Mouse (Mus musculus): ENCODE results near the gene Diaph3. TPM values are rescaled to one million over a fixed set of nuclear protein-coding genes. Genes with fewer than 3 reads are reported as not detected.

Diaph3 gene
- polyA plus RNA-seq, 1 experiment from 2014 or later = 4.3 TPM

DNA sequence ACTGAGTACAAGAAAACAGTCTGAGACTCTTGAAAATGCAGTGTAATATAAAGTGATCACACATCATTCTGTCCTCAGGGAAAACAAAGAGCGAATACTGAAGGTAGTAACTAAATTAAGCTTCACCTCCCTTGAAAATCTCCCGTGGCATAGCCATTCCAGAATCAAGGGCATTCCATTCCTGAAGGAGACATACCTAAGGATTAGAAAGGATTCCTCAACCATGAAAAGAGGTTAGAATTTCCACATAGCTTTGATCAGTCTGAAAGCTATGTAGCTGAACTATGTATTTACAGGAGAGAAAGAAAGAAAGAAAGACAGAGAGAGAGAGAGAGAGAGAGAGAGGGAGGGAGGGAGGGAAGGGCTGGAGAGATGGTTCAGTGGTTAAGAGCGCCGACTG, 210.3 kb downstream of the Diaph3 start:
- H3K27ac ChIP-seq (replicated peaks; ENCODE audit: low read depth, low read length) = no peak overlapping the region
- no peak for ATAC-seq (ENCODE audit: low FRiP score, low TSS enrichment)
- H3K9ac ChIP-seq (replicated peaks; ENCODE audit: low read length) = no peak overlapping the region
- H3K9me3 ChIP-seq (ENCODE audit: control insufficient read depth, low read length) = no peaks in the 10 kb centered on the region
- DNase-seq = no peak
- no peak overlapping the region for H3K4me2 ChIP-seq (ENCODE audit: low read length)
- H3K4me1 ChIP-seq (ENCODE audit: control insufficient read depth, insufficient read depth, low read length) = no peaks in the 10 kb centered on the region
- no peaks in the 10 kb centered on the region for H3K27me3 ChIP-seq (ENCODE audit: control insufficient read depth, insufficient read depth, low read length)
- WGBS = 75% methylated on average over 4 of the region's 4 CpGs
- H3K36me3 ChIP-seq (ENCODE audit: control insufficient read depth, insufficient read depth, low read length) = no peaks in the 10 kb centered on the region
- H3K4me3 ChIP-seq (replicated peaks; ENCODE audit: low read depth, low read length) = no peak overlapping the region

DNA sequence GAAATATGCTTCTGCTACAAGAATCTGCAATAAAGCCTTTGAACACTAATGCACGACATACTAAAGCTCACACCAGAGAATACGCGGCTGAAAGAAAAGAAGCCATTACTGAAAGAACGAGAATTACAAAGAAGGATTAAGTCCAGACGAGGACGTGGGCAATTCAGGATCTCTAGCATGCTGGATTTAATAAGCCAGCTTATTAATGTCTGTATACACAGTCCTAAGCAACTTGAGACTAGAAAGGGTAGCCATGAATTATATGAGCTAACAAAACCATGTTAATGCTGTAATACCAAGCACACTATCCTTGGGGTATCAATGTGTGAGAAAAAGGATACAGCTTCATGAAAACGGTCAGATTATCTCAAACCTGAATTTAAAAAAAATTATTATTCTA, 214.2 kb downstream of the Diaph3 start:
- no peaks in the 10 kb centered on the region for H3K9me3 ChIP-seq (ENCODE audit: control insufficient read depth, low read length)
- H3K4me3 ChIP-seq (replicated peaks; ENCODE audit: low read depth, low read length) = no peak overlapping the region
- no peaks in the 10 kb centered on the region for H3K36me3 ChIP-seq (ENCODE audit: control insufficient read depth, insufficient read depth, low read length)
- H3K27ac ChIP-seq (replicated peaks; ENCODE audit: low read depth, low read length) = no peak overlapping the region
- WGBS = 29% methylated on average over 7 of the region's 7 CpGs
- H3K27me3 ChIP-seq (ENCODE audit: control insufficient read depth, insufficient read depth, low read length) = no peaks in the 10 kb centered on the region
- H3K4me2 ChIP-seq (ENCODE audit: low read length) = no peak overlapping the region
- peak; percentile 18 for DNase-seq
- no peak overlapping the region for H3K9ac ChIP-seq (replicated peaks; ENCODE audit: low read length)
- no peaks in the 10 kb centered on the region for H3K4me1 ChIP-seq (ENCODE audit: control insufficient read depth, insufficient read depth, low read length)
- no peak for ATAC-seq (ENCODE audit: low FRiP score, low TSS enrichment)

DNA sequence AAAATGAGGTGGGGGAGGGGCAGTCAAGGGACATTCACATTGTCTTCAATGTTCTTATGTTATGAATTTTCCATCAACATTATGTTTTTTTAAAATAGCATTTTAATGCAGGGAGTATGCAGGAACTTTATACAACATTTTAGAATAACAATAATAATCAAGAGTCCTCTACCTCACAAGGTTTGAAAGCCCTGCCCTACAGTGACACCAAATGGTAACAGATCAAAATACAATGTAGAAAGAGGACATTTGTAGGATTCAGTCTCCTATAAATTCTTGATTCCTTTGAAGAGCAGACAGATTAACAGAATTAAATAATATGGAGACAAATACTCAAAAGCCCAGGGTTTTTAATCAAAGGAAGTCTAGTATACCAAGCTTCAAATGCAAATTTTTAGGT, 242.1 kb downstream of the Diaph3 start:
- Histone ChIP-seq H3K4me3 (replicated peaks; ENCODE audit: low read depth, low read length) (no peak overlapping the region), H3K36me3 (ENCODE audit: control insufficient read depth, insufficient read depth, low read length) (no peaks in the 10 kb centered on the region), H3K9me3 (ENCODE audit: control insufficient read depth, low read length) (no peaks in the 10 kb centered on the region), H3K27me3 (ENCODE audit: control insufficient read depth, insufficient read depth, low read length) (no peaks in the 10 kb centered on the region), H3K4me2 (ENCODE audit: low read length) (no peak overlapping the region), H3K9ac (replicated peaks; ENCODE audit: low read length) (no peak overlapping the region), H3K27ac (replicated peaks; ENCODE audit: low read depth, low read length) (no peak overlapping the region), H3K4me1 (ENCODE audit: control insufficient read depth, insufficient read depth, low read length) (no peaks in the 10 kb centered on the region)
- no peak for ATAC-seq (ENCODE audit: low FRiP score, low TSS enrichment)
- peak; percentile 57 for DNase-seq

DNA sequence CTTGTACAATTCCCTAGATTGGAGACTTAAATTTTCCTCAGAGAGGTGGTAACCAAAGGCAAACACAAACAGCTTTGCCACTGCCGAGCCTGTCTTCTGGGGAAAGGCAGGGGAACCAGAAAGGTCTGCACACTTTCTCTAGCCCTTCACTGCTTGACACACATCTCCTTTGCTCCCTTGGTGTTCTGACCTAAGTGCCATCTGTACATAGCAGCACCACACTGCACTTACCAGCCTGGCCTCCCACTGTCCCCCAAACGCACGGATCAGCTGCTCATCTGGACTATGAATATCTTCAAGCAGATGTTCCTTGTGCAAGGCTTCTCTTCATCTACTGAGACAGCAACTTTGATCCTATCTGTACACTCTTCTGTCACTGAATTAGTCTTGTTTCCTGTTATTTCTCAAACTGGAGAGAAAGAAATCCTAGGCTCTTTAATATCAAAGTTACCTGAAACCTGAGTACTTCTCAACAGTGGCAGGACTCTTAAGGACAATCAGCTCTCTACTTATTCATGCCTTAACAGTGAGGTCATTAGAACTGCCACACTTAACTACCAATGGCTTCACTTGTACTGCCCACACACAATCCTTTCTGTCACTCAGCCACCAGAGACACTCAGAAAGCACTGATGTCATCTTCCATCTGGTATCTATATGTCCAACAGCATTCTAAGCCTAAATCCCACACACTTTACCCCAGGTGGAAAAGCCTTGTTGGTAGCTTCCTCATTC, 251.8 kb downstream of the Diaph3 start:
- H3K9ac ChIP-seq (replicated peaks; ENCODE audit: low read length) = no peak overlapping the region
- no peak overlapping the region for H3K4me2 ChIP-seq (ENCODE audit: low read length)
- no peak overlapping the region for H3K4me3 ChIP-seq (replicated peaks; ENCODE audit: low read depth, low read length)
- H3K36me3 ChIP-seq (ENCODE audit: control insufficient read depth, insufficient read depth, low read length) = no peaks in the 10 kb centered on the region
- H3K27ac ChIP-seq (replicated peaks; ENCODE audit: low read depth, low read length) = no peak overlapping the region
- WGBS = 84% methylated on average over 3 of the region's 3 CpGs
- H3K27me3 ChIP-seq (ENCODE audit: control insufficient read depth, insufficient read depth, low read length) = no peaks in the 10 kb centered on the region
- no peak for ATAC-seq (ENCODE audit: low FRiP score, low TSS enrichment)
- no peaks in the 10 kb centered on the region for H3K9me3 ChIP-seq (ENCODE audit: control insufficient read depth, low read length)
- no peak for DNase-seq
- H3K4me1 ChIP-seq (ENCODE audit: control insufficient read depth, insufficient read depth, low read length) = no peaks in the 10 kb centered on the region

DNA sequence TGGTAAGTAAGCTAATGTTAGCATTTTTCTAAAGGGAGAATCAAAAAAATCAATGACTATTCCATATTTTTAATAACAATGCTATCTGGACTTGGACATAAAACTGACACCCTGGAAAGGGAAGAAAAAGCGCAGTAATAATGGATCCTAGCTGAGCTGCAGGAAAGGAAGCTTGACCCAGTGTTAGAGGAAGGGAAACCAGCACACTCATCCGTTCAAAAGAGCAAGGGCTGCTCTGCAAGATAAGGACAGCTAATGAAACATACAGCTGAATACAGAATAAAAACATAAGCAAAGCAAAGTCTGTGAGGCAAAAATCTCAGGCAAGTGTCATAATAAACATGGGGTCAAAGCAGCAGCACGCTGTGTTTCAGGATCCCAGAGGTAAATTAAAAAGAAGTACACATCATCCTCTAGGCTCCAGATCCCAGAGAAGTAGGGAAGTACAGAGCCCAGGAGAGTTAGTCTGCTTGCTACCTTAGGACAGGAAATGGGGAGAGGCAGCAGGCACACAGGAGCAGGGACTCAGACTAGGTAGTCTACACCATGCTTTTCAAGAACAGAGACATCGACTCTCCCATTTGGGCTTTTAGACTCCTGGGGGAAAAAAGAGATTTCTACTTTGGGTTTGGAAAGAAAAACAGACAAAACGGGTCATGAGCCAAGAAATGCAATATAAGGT, 255.5 kb downstream of the Diaph3 start:
- no peaks in the 10 kb centered on the region for H3K9me3 ChIP-seq (ENCODE audit: control insufficient read depth, low read length)
- H3K9ac ChIP-seq (replicated peaks; ENCODE audit: low read length) = no peak overlapping the region
- no peak overlapping the region for H3K4me3 ChIP-seq (replicated peaks; ENCODE audit: low read depth, low read length)
- 86% methylated on average over 5 of the region's 5 CpGs for WGBS
- DNase-seq (no peak), ATAC-seq (ENCODE audit: low FRiP score, low TSS enrichment) (no peak)
- no peaks in the 10 kb centered on the region for H3K4me1 ChIP-seq (ENCODE audit: control insufficient read depth, insufficient read depth, low read length)
- no peak overlapping the region for H3K4me2 ChIP-seq (ENCODE audit: low read length)
- H3K27me3 ChIP-seq (ENCODE audit: control insufficient read depth, insufficient read depth, low read length) = no peaks in the 10 kb centered on the region
- H3K27ac ChIP-seq (replicated peaks; ENCODE audit: low read depth, low read length) = no peak overlapping the region
- no peaks in the 10 kb centered on the region for H3K36me3 ChIP-seq (ENCODE audit: control insufficient read depth, insufficient read depth, low read length)

DNA sequence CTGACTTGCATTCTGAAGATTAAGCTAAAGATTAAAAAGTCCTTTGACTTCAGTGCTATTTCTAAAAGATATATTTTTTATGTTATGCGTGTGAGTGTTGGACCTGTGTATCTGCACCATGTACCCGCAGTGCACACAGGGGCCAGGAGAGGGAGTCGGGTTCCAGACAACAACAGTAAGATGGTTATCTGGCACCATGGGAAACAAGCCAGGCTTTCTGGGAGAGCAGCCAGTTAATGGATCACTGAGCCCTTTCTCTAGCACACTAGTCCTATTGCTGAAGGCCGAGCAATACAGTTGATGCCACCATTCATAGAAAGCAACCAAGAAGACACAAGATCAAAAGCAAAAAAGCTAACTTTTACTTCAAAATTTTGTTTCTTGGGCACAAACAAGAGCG, 271.5 kb downstream of the Diaph3 start:
- H3K36me3 ChIP-seq (ENCODE audit: control insufficient read depth, insufficient read depth, low read length) = no peaks in the 10 kb centered on the region

DNA sequence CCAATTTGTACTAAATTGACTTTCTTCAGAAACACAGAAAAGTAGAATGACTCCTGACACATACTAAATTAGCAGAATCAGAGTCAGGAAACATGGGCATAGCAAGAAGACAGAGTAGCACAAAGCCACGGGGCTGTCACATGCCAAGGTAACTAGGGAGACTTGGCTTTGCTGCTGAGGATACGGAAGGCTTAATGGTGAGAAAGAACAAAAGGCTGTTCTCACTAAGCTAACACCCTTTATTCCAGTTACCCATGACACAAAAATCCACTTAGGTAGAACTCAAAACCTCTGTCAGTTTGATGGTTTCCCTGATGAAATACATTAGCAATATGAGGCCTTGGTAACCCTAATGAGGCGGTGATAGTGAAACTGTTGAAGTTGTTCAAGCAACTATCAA, 273.9 kb downstream of the Diaph3 start:
- Histone ChIP-seq H3K27me3 (ENCODE audit: control insufficient read depth, insufficient read depth, low read length) (no peaks in the 10 kb centered on the region), H3K27ac (replicated peaks; ENCODE audit: low read depth, low read length) (no peak overlapping the region), H3K4me3 (replicated peaks; ENCODE audit: low read depth, low read length) (no peak overlapping the region), H3K9ac (replicated peaks; ENCODE audit: low read length) (no peak overlapping the region), H3K4me1 (ENCODE audit: control insufficient read depth, insufficient read depth, low read length) (0 out of 2 replicates have a peak, but pooled peaks cover 5% of the 10 kb centered on the region), H3K9me3 (ENCODE audit: control insufficient read depth, low read length) (no peaks in the 10 kb centered on the region), H3K4me2 (ENCODE audit: low read length) (no peak overlapping the region), H3K36me3 (ENCODE audit: control insufficient read depth, insufficient read depth, low read length) (no peaks in the 10 kb centered on the region)
- DNase-seq (peak; percentile 48), ATAC-seq (ENCODE audit: low FRiP score, low TSS enrichment) (no peak)
- WGBS = 19% methylated on average over 3 of the region's 3 CpGs

More for the DNA sequence above, 271.5 kb downstream of the Diaph3 start:
- H3K4me1 ChIP-seq (ENCODE audit: control insufficient read depth, insufficient read depth, low read length) = 0 out of 2 replicates have a peak, but pooled peaks cover 5% of the 10 kb centered on the region
- no peaks in the 10 kb centered on the region for H3K9me3 ChIP-seq (ENCODE audit: control insufficient read depth, low read length)
- 87% methylated on average over 5 of the region's 5 CpGs for WGBS
- DNase-seq (peak; percentile 64), ATAC-seq (ENCODE audit: low FRiP score, low TSS enrichment) (no peak; the same call in 1 of the 2 replicates)
- no peak overlapping the region for H3K27ac ChIP-seq (replicated peaks; ENCODE audit: low read depth, low read length)
- no peak overlapping the region for H3K9ac ChIP-seq (replicated peaks; ENCODE audit: low read length)
- H3K27me3 ChIP-seq (ENCODE audit: control insufficient read depth, insufficient read depth, low read length) = no peaks in the 10 kb centered on the region
- H3K4me3 ChIP-seq (replicated peaks; ENCODE audit: low read depth, low read length) = no peak overlapping the region
- no peak overlapping the region for H3K4me2 ChIP-seq (ENCODE audit: low read length)

DNA sequence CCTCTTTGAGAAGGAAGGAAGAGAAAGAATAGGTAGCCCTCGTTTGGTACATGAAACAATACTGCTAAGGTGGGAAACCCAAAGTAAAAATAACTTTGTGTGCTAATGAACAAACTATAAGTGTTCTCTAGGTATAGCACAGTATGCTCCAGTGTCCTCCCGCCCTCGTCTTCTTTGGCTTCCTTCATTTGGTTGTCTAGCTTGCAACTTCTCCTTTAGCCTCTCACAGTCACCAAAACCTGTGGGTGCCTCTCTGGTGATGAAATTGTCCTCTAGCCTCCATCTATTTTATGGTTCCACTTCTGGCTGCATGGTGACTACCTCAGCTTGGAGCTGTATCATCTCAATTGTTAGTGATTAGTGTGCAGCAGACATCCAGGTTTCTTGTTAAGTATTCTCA, 277.0 kb downstream of the Diaph3 start:
- H3K27ac ChIP-seq (replicated peaks; ENCODE audit: low read depth, low read length) = no peak overlapping the region
- no peaks in the 10 kb centered on the region for H3K9me3 ChIP-seq (ENCODE audit: control insufficient read depth, low read length)
- no peaks in the 10 kb centered on the region for H3K36me3 ChIP-seq (ENCODE audit: control insufficient read depth, insufficient read depth, low read length)
- H3K27me3 ChIP-seq (ENCODE audit: control insufficient read depth, insufficient read depth, low read length) = no peaks in the 10 kb centered on the region
- 0 out of 2 replicates have a peak, but pooled peaks cover 5% of the 10 kb centered on the region for H3K4me1 ChIP-seq (ENCODE audit: control insufficient read depth, insufficient read depth, low read length)
- no peak overlapping the region for H3K4me3 ChIP-seq (replicated peaks; ENCODE audit: low read depth, low read length)
- WGBS = 93% methylated on average over 3 of the region's 3 CpGs
- DNase-seq = no peak
- H3K9ac ChIP-seq (replicated peaks; ENCODE audit: low read length) = no peak overlapping the region
- no peak overlapping the region for H3K4me2 ChIP-seq (ENCODE audit: low read length)
- ATAC-seq (ENCODE audit: low FRiP score, low TSS enrichment) = no peak

Measured in midbrain, embryonic 14.5 days (tissue).